Mouse (Mus musculus): ENCODE results near the gene Glipr1. TPM values are rescaled to one million over a fixed set of nuclear protein-coding genes. Genes with fewer than 3 reads are reported as not detected.

Gene Glipr1
- polyA plus RNA-seq, 2 experiments = 3.3 to 5.1 TPM

- peak; percentile 22 for DNase-seq (ENCODE audit: low spot score)
- H3K9ac ChIP-seq (ENCODE audit: low read depth, low read length, severe bottlenecking) = no peak overlapping the region
- H3K4me2 ChIP-seq (replicated peaks; ENCODE audit: low read depth, low read length, severe bottlenecking) = no peak overlapping the region
- no peak overlapping the region for H3K27ac ChIP-seq (replicated peaks; ENCODE audit: low read depth, low read length)
- no peaks in the 10 kb centered on the region for H3K4me1 ChIP-seq (ENCODE audit: control insufficient read depth, insufficient read depth, low read length)
- TF ChIP-seq POLR2A (IDR thresholded peaks at IDR 0.05; ENCODE audit: borderline replicate concordance, extremely low read depth, insufficient read depth, insufficient read length) = no peak
- H3K9me3 ChIP-seq (ENCODE audit: control insufficient read depth, low read length) = no peaks in the 10 kb centered on the region
- ATAC-seq (ENCODE audit: low FRiP score, low read depth) = no peak
- WGBS = 53% methylated on average over 13 of the region's 13 CpGs
- no peaks in the 10 kb centered on the region for H3K27me3 ChIP-seq (ENCODE audit: control insufficient read depth, insufficient read depth, low read length)
- no peaks in the 10 kb centered on the region for H3K36me3 ChIP-seq (ENCODE audit: control insufficient read depth, insufficient read depth, low read length)
- H3K4me3 ChIP-seq (replicated peaks; ENCODE audit: low read length) = no peak overlapping the region
Measured at GRCm38 (mm10) chr10:111936491-111937145, 65.8 kb downstream of the Glipr1 start.

- TF ChIP-seq POLR2A (IDR thresholded peaks at IDR 0.05; ENCODE audit: borderline replicate concordance, extremely low read depth, insufficient read depth, insufficient read length) = no peak
- no peak for ATAC-seq (ENCODE audit: low FRiP score, low read depth)
Measured at GRCm38 (mm10) chr10:111936021-111936420, 66.4 kb downstream of the Glipr1 start.

More at GRCm38 (mm10) chr10:111936021-111936420, 66.4 kb downstream of the Glipr1 start:
- DNase-seq (ENCODE audit: low spot score) = no peak
- Histone ChIP-seq H3K27me3 (ENCODE audit: control insufficient read depth, insufficient read depth, low read length) (no peaks in the 10 kb centered on the region), H3K27ac (replicated peaks; ENCODE audit: low read depth, low read length) (no peak overlapping the region), H3K9me3 (ENCODE audit: control insufficient read depth, low read length) (no peaks in the 10 kb centered on the region), H3K4me3 (replicated peaks; ENCODE audit: low read length) (no peak overlapping the region), H3K36me3 (ENCODE audit: control insufficient read depth, insufficient read depth, low read length) (no peaks in the 10 kb centered on the region), H3K9ac (ENCODE audit: low read depth, low read length, severe bottlenecking) (no peak overlapping the region), H3K4me1 (ENCODE audit: control insufficient read depth, insufficient read depth, low read length) (no peaks in the 10 kb centered on the region), H3K4me2 (replicated peaks; ENCODE audit: low read depth, low read length, severe bottlenecking) (no peak overlapping the region)
- WGBS = 74% methylated on average over 4 of the region's 4 CpGs

Other genes with a start within 250 kb of the Glipr1 start
- 20.1 and 29.6 TPM in 2 replicates for gene Krr1, start 30.0 kb downstream of the Glipr1 start, polyA plus RNA-seq (2012; rRNA removed)
- 41.3 and 43.7 TPM in 2 replicates for gene Krr1, start 30.0 kb downstream of the Glipr1 start, polyA plus RNA-seq (2014; fragmentation: Nextera tagmentation; extraction: Ambion mirVana)
- gene Glipr1l1, start 57.6 kb upstream of the Glipr1 start, polyA plus RNA-seq (2012; rRNA removed) = not detected in 2 replicates
- gene Glipr1l1, start 57.6 kb upstream of the Glipr1 start, polyA plus RNA-seq (2014; fragmentation: Nextera tagmentation; extraction: Ambion mirVana) = not detected in 2 replicates
- not detected in 2 replicates for gene Glipr1l2, start 80.7 kb upstream of the Glipr1 start, polyA plus RNA-seq (2012; rRNA removed)
- gene Glipr1l2, start 80.7 kb upstream of the Glipr1 start, polyA plus RNA-seq (2014; fragmentation: Nextera tagmentation; extraction: Ambion mirVana) = not detected in 2 replicates
- not detected in 2 replicates for gene Glipr1l3, start 157.7 kb upstream of the Glipr1 start, polyA plus RNA-seq (2012; rRNA removed)
- gene Glipr1l3, start 157.7 kb upstream of the Glipr1 start, polyA plus RNA-seq (2014; fragmentation: Nextera tagmentation; extraction: Ambion mirVana) = not detected in 2 replicates
- gene Caps2, start 161.0 kb upstream of the Glipr1 start, polyA plus RNA-seq (2012; rRNA removed) = 0.37 and 0.40 TPM in 2 replicates
- 0.28 and 0.33 TPM in 2 replicates for gene Caps2, start 161.0 kb upstream of the Glipr1 start, polyA plus RNA-seq (2014; fragmentation: Nextera tagmentation; extraction: Ambion mirVana)